Mouse (Mus musculus) liver, embryonic 16.5 days (tissue): ENCODE data around the gene Rnf167. TPM values are rescaled to one million over a fixed set of nuclear protein-coding genes. Genes with fewer than 3 reads are reported as not detected.
A peak's percentile ranks its signal among the peaks of the same experiment; 100 is the strongest.

Experiments used
- ATAC-seq: fragments of 200-750 bp; cut with Nextera tagmentation; 2 replicates; pipeline ENCODE4 v1.8.0; 2017; ENCODE audit warnings: low read depth, mild to moderate bottlenecking, moderate number of reproducible peaks, moderate library complexity
- H3K27ac ChIP-seq: fragments of 300-500 bp; sonication (generic); 2 replicates; pipeline ENCODE4 v1.5.1; 2014; ENCODE audit warnings: mild to moderate bottlenecking, low read length
- H3K27me3 ChIP-seq: fragments of 300-500 bp; sonication (generic); 2 replicates; pipeline ENCODE4 v1.6.1; 2014; ENCODE audit warnings: low read depth, low read length, mixed read lengths; ENCODE audit not compliant: control insufficient read depth, insufficient read depth
- H3K36me3 ChIP-seq: fragments of 300-500 bp; sonication (generic); 2 replicates; pipeline ENCODE4 v1.6.1; 2014; ENCODE audit warnings: mild to moderate bottlenecking; ENCODE audit not compliant: control insufficient read depth, insufficient read depth
- H3K4me1 ChIP-seq: fragments of 300-500 bp; sonication (generic); 2 replicates; pipeline ENCODE4 v1.6.1; 2014; ENCODE audit warnings: low read depth, low read length, mixed read lengths; ENCODE audit not compliant: control insufficient read depth
- H3K4me2 ChIP-seq: fragments of 300-500 bp; sonication (generic); 2 replicates; pipeline ENCODE4 v1.6.1; 2014; ENCODE audit warnings: low read depth, low read length, mixed read lengths
- H3K4me3 ChIP-seq: fragments of 300-500 bp; sonication (generic); 2 replicates; pipeline ENCODE4 v1.5.1; 2014; ENCODE audit warnings: low read depth, mild to moderate bottlenecking, low read length
- H3K9ac ChIP-seq: fragments of 300-500 bp; sonication (generic); 2 replicates; pipeline ENCODE4 v1.6.1; 2014; ENCODE audit warnings: low read depth, low read length
- H3K9me3 ChIP-seq: fragments of 300-500 bp; sonication (generic); replicated peaks from 2 replicates; pipeline ENCODE4 v1.6.1; 2016; ENCODE audit warnings: low read length; ENCODE audit not compliant: control insufficient read depth
- WGBS: fragments of 180-500 bp; shearing (Covaris S2); extraction: QIAGEN DNeasy Blood & Tissue Kit; methylation state at CpG from one replicate; pipeline ENCODE4 v1.1.7; 2014; ENCODE audit not compliant: insufficient replicate concordance; 5-methylcytosine and 5-hydroxymethylcytosine counted together
- polyA plus RNA-seq: library from polyadenylated mRNA; unstranded; fragments of >200 nt; fragmentation: Nextera tagmentation; extraction: Ambion mirVana; gene quantifications from 2 replicates; pipeline ENCODE4 v1.2.1, GENCODE M21; 2015

Rnf167 gene
- polyA plus RNA-seq, 1 experiment from 2014 or later, result 79.6 TPM

GRCm38 (mm10) chr11:70664741-70665140, 17.7 kb downstream of the Rnf167 start:
- peaks cover 13% of the 10 kb centered on the region for H3K4me1 ChIP-seq

GRCm38 (mm10) chr11:70666687-70667086, 19.7 kb downstream of the Rnf167 start:
- Histone ChIP-seq H3K36me3 (peaks cover 24% of the 10 kb centered on the region), H3K4me1 (peaks cover 22% of the 10 kb centered on the region), H3K27me3 (no peaks in the 10 kb centered on the region), H3K4me2 (0 out of 2 replicates have a peak overlapping the region, but pooled peaks have one; percentile 98), H3K9me3 (no peaks in the 10 kb centered on the region), H3K27ac (no peak overlapping the region), H3K4me3 (no peak overlapping the region), H3K9ac (no peak overlapping the region)
- no peak for ATAC-seq
- 80% methylated on average over 8 of the region's 8 CpGs for WGBS

More at GRCm38 (mm10) chr11:70664741-70665140, 17.7 kb downstream of the Rnf167 start:
- Histone ChIP-seq H3K36me3 (peaks cover 24% of the 10 kb centered on the region), H3K9me3 (no peaks in the 10 kb centered on the region), H3K4me3 (no peak overlapping the region), H3K27ac (no peak overlapping the region), H3K27me3 (no peaks in the 10 kb centered on the region), H3K9ac (no peak overlapping the region), H3K4me2 (no peak overlapping the region)
- 83% methylated on average over 9 of the region's 9 CpGs for WGBS
- no peak for ATAC-seq

- WGBS, result 63% methylated on average over 14 of the region's 14 CpGs
- Histone ChIP-seq H3K9ac (peak overlapping the region; percentile 57), H3K27me3 (no peaks in the 10 kb centered on the region), H3K36me3 (peaks cover 20% of the 10 kb centered on the region), H3K9me3 (no peaks in the 10 kb centered on the region), H3K4me2 (peak overlapping the region; percentile 98), H3K4me3 (peak overlapping the region; percentile 81), H3K4me1 (peaks cover 27% of the 10 kb centered on the region), H3K27ac (peak overlapping the region; percentile 95)
- no peak for ATAC-seq
Observed at GRCm38 (mm10) chr11:70667271-70668150, 20.5 kb downstream of the Rnf167 start.

GRCm38 (mm10) chr11:70668335-70668770, 21.3 kb downstream of the Rnf167 start:
- no peaks in the 10 kb centered on the region for H3K9me3 ChIP-seq
- ATAC-seq, result peak; percentile 49
- H3K27me3 ChIP-seq, result no peaks in the 10 kb centered on the region
- peak overlapping the region; percentile 98 for H3K4me2 ChIP-seq
- WGBS, result under 1% methylated on average over 15 of the region's 15 CpGs
- peaks cover 14% of the 10 kb centered on the region for H3K36me3 ChIP-seq
- H3K4me1 ChIP-seq, result peaks cover 27% of the 10 kb centered on the region
- H3K4me3 ChIP-seq, result peak overlapping the region; percentile 81
- peak overlapping the region; percentile 95 for H3K27ac ChIP-seq
- peak overlapping the region; percentile 57 for H3K9ac ChIP-seq

- Histone ChIP-seq H3K4me1 (peaks cover 27% of the 10 kb centered on the region), H3K9me3 (no peaks in the 10 kb centered on the region), H3K36me3 (peaks cover 10% of the 10 kb centered on the region), H3K27me3 (no peaks in the 10 kb centered on the region), H3K4me2 (peak within 1 kb of the TSS; percentile 98), H3K9ac (peak within 1 kb of the TSS; percentile 84), H3K27ac (peak within 1 kb of the TSS; percentile 98), H3K4me3 (peak within 1 kb of the TSS; percentile 81)
- ATAC-seq, result peak; percentile 91
- under 1% methylated on average over 44 of the region's 44 CpGs for WGBS
Observed at GRCm38 (mm10) chr11:70668771-70669505, 21.9 kb downstream of the Rnf167 start, which contains the start of gene Spag7. Gene Spag7 (minus strand): TSS chr11:70669416.

GRCm38 (mm10) chr11:70669582-70670345, 22.7 kb downstream of the Rnf167 start:
- H3K27ac ChIP-seq, result peak overlapping the region; percentile 98
- peak; percentile 1; the same call in 1 of the 2 replicates for ATAC-seq
- WGBS, result 1% methylated on average over 31 of the region's 31 CpGs
- H3K4me2 ChIP-seq, result peak overlapping the region; percentile 98
- no peaks in the 10 kb centered on the region for H3K27me3 ChIP-seq
- H3K4me3 ChIP-seq, result peak overlapping the region; percentile 81
- H3K4me1 ChIP-seq, result peaks cover 27% of the 10 kb centered on the region
- H3K9ac ChIP-seq, result peak overlapping the region; percentile 84
- H3K36me3 ChIP-seq, result 0 out of 2 replicates have a peak, but pooled peaks cover 2% of the 10 kb centered on the region
- H3K9me3 ChIP-seq, result no peaks in the 10 kb centered on the region

GRCm38 (mm10) chr11:70670483-70670882, 23.4 kb downstream of the Rnf167 start:
- peak overlapping the region; percentile 84 for H3K9ac ChIP-seq
- H3K27ac ChIP-seq, result peak overlapping the region; percentile 98
- H3K9me3 ChIP-seq, result no peaks in the 10 kb centered on the region

GRCm38 (mm10) chr11:70671333-70672047, 24.5 kb downstream of the Rnf167 start:
- no peaks in the 10 kb centered on the region for H3K9me3 ChIP-seq
- H3K36me3 ChIP-seq, result no peaks in the 10 kb centered on the region
- WGBS, result 78% methylated on average over 16 of the region's 16 CpGs
- no peak for ATAC-seq
- no peak overlapping the region for H3K4me3 ChIP-seq
- H3K27ac ChIP-seq, result no peak overlapping the region
- no peak overlapping the region for H3K4me2 ChIP-seq
- no peak overlapping the region for H3K9ac ChIP-seq
- no peaks in the 10 kb centered on the region for H3K27me3 ChIP-seq
- H3K4me1 ChIP-seq, result peaks cover 27% of the 10 kb centered on the region

More at GRCm38 (mm10) chr11:70670483-70670882, 23.4 kb downstream of the Rnf167 start:
- H3K27me3 ChIP-seq, result no peaks in the 10 kb centered on the region
- no peaks in the 10 kb centered on the region for H3K36me3 ChIP-seq
- 61% methylated on average over 14 of the region's 14 CpGs for WGBS
- H3K4me2 ChIP-seq, result peak overlapping the region; percentile 98
- ATAC-seq, result no peak
- peaks cover 27% of the 10 kb centered on the region for H3K4me1 ChIP-seq
- H3K4me3 ChIP-seq, result peak overlapping the region; percentile 81
